8 mouse cellular contexts compared by ENCODE assay signal in the genomic region with DNA sequence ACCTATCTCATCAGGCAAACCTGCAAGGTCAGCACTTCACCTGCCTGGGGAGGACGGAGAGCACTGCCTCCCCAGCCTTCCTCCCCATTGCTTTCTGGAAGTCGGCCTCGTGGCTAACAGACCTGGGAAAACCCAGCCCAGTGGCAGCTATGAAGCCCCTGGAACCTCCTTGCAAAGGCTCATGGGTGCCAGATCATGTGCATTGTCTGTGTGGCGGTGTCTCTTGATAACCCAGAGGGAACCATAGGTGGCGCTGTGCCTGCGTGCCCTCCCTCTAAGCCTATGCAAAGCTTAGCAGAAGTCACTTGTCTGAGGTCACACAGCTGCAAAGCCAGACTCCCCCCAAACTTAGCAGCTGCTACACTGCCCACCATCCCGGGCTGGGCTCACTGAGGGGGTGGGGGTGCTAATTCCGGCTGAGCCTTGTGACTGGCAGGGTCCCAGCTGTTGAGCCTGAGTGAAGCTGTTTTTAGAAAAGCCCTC. TPM values are rescaled to one million over a fixed set of nuclear protein-coding genes. Genes with fewer than 3 reads are reported as not detected.
A peak's percentile ranks its signal among the peaks of the same experiment; 100 is the strongest.
DNase-seq lines count a peak whose midpoint lies in the region; ATAC-seq and TF ChIP-seq lines count a peak whose summit lies in the region.

No protein-coding gene starts in this region.

- ATAC-seq in cerebellum, adult (ENCODE audit: insufficient number of reproducible peaks, low FRiP score, low TSS enrichment): no peak
- ATAC-seq in intestine, embryonic 16.5 days: peak; percentile 39
- peak; percentile 76 for ATAC-seq in megakaryocyte-erythroid progenitor cell, adult 5-6 weeks (replicated peaks; ENCODE audit: low FRiP score, low TSS enrichment, poor library complexity, severe bottlenecking)

- H3K9me3 ChIP-seq in intestine, embryonic 16.5 days (ENCODE audit: control insufficient read depth, low read length): no peaks in the 10 kb centered on the region

- intact Hi-C loops in left cerebral cortex, postnatal 36 days (cut with DNase I): no loop called here

- peak; percentile 37 for DNase-seq in cerebellum, adult 11-12 months
- DNase-seq in gastrocnemius, postnatal 25 days: peak; percentile 83
- peak; percentile 54 to 67 for DNase-seq in left cerebral cortex, postnatal 36 days (ENCODE audit: low spot score in 2 of 2)

- no peak overlapping the region for H3K9ac ChIP-seq in intestine, embryonic 16.5 days (ENCODE audit: low read depth, low read length)

- TF ChIP-seq POLR2A in cortical plate, adult 2 months (IDR thresholded peaks at IDR 0.05; ENCODE audit: extremely low read depth, insufficient read depth, low read length): no peak
- TF ChIP-seq POLR2A in small intestine, adult 2 months (IDR thresholded peaks at IDR 0.05; ENCODE audit: low read depth, low read length): peak; percentile 27; the same call in 1 of the 2 replicates

- peak overlapping the region; percentile 9; the same call in 1 of the 2 replicates for H3K27ac ChIP-seq in cortical plate, adult 2 months (ENCODE audit: insufficient read depth, low read length)
- no peak overlapping the region for H3K27ac ChIP-seq in intestine, embryonic 16.5 days (ENCODE audit: low read length)
- peak overlapping the region; percentile 36 for H3K27ac ChIP-seq in small intestine, adult 2 months (ENCODE audit: insufficient read depth, low read depth, low read length)

- no peak overlapping the region for H3K4me2 ChIP-seq in intestine, embryonic 16.5 days (ENCODE audit: low read depth, low read length)

- WGBS in intestine, embryonic 16.5 days: 21% methylated on average over 8 of the region's 8 CpGs
- WGBS in small intestine, adult 2 months: 31% methylated on average over 8 of the region's 8 CpGs

- peaks cover 6% of the 10 kb centered on the region; the same call in 1 of the 2 replicates for H3K4me1 ChIP-seq in cortical plate, adult 2 months (ENCODE audit: control insufficient read depth, insufficient read depth, low read length)
- peaks cover 18% of the 10 kb centered on the region for H3K4me1 ChIP-seq in intestine, embryonic 16.5 days (ENCODE audit: control insufficient read depth, insufficient read depth, low read length)
- H3K4me1 ChIP-seq in small intestine, adult 2 months (ENCODE audit: control insufficient read depth, insufficient read depth, insufficient read length, low read length): peaks cover 19% of the 10 kb centered on the region

- no peaks in the 10 kb centered on the region for H3K36me3 ChIP-seq in intestine, embryonic 16.5 days (ENCODE audit: control insufficient read depth, insufficient read depth, low read length)
- no peaks in the 10 kb centered on the region for H3K36me3 ChIP-seq in small intestine, adult 2 months (ENCODE audit: control insufficient read depth, insufficient read depth, low read length)

- 0 out of 2 replicates have a peak, but pooled peaks cover 4% of the 10 kb centered on the region for H3K27me3 ChIP-seq in intestine, embryonic 16.5 days (replicated peaks; ENCODE audit: control insufficient read depth, insufficient read depth, low read length)
- peaks cover 12% of the 10 kb centered on the region; the same call in 1 of the 2 replicates for H3K27me3 ChIP-seq in small intestine, adult 2 months (ENCODE audit: control insufficient read depth, insufficient read depth, low read length)

- peak; percentile 57 for TF ChIP-seq CTCF in cortical plate, adult 2 months (IDR thresholded peaks at IDR 0.05; ENCODE audit: extremely low read depth, insufficient read depth, low read length)
- TF ChIP-seq CTCF in small intestine, adult 2 months (IDR thresholded peaks at IDR 0.05; ENCODE audit: extremely low read depth, insufficient read length, insufficient replicate concordance, low read depth, low read length): peak; percentile 62; the same call in 1 of the 2 replicates

- H3K4me3 ChIP-seq in cortical plate, adult 2 months (ENCODE audit: insufficient read depth, low read length): no peak overlapping the region
- H3K4me3 ChIP-seq in intestine, embryonic 16.5 days (ENCODE audit: low read length): no peak overlapping the region
- H3K4me3 ChIP-seq in small intestine, adult 2 months (ENCODE audit: low read depth, low read length): no peak overlapping the region

RNA-seq across cellular contexts. Expression of a gene that starts 1.9 kb away (rescaled TPM):
- 38.0 and 44.6 TPM in 2 replicates for polyA plus RNA-seq in cortical plate, adult 2 months (2012; rRNA removed)
- total RNA-seq in gastrocnemius, postnatal 25 days (2021): 100 to 1,000 TPM; 887 to 928 TPM
- polyA plus RNA-seq in intestine, embryonic 16.5 days (2015; fragmentation: Nextera tagmentation; extraction: Ambion mirVana): 2.1 and 2.7 TPM in 2 replicates
- 10 to 100 TPM; 14.3 to 25.8 TPM for total RNA-seq in left cerebral cortex, postnatal 36 days (2021)
- 3.7 and 6.2 TPM in 2 replicates for total RNA-seq in megakaryocyte-erythroid progenitor cell, adult 5-6 weeks (2014; fragmentation: Nextera tagmentation)
- 5.0 and 5.8 TPM in 2 replicates for total RNA-seq in megakaryocyte-erythroid progenitor cell, adult 5-6 weeks (2017)
- 4.3 and 5.6 TPM in 2 replicates for polyA plus RNA-seq in small intestine, adult 2 months (2012; rRNA removed)

RNA-seq across cellular contexts. Expression of a gene that starts 26.5 kb away (rescaled TPM):
- 25.6 and 29.3 TPM in 2 replicates for polyA plus RNA-seq in cortical plate, adult 2 months (2012; rRNA removed)
- 10 to 100 TPM; 13.4 to 16.1 TPM for total RNA-seq in gastrocnemius, postnatal 25 days (2021)
- 168 and 186 TPM in 2 replicates for polyA plus RNA-seq in intestine, embryonic 16.5 days (2015; fragmentation: Nextera tagmentation; extraction: Ambion mirVana)
- 10 to 100 TPM; 17.8 to 23.0 TPM for total RNA-seq in left cerebral cortex, postnatal 36 days (2021)
- total RNA-seq in megakaryocyte-erythroid progenitor cell, adult 5-6 weeks (2014; fragmentation: Nextera tagmentation): 168 and 170 TPM in 2 replicates
- total RNA-seq in megakaryocyte-erythroid progenitor cell, adult 5-6 weeks (2017): 169 and 202 TPM in 2 replicates
- 16.1 and 31.3 TPM in 2 replicates for polyA plus RNA-seq in small intestine, adult 2 months (2012; rRNA removed)

RNA-seq across cellular contexts. Expression of a gene that starts 29.4 kb away (rescaled TPM):
- 104 and 122 TPM in 2 replicates for polyA plus RNA-seq in cortical plate, adult 2 months (2012; rRNA removed)
- total RNA-seq in gastrocnemius, postnatal 25 days (2021): 10 to 100 TPM; 10.3 to 10.9 TPM
- 1.6 and 2.6 TPM in 2 replicates for polyA plus RNA-seq in intestine, embryonic 16.5 days (2015; fragmentation: Nextera tagmentation; extraction: Ambion mirVana)
- 100 to 1,000 TPM; 128 to 143 TPM for total RNA-seq in left cerebral cortex, postnatal 36 days (2021)
- total RNA-seq in megakaryocyte-erythroid progenitor cell, adult 5-6 weeks (2014; fragmentation: Nextera tagmentation): 10.8 and 11.3 TPM in 2 replicates
- 2.4 and 4.6 TPM in 2 replicates for total RNA-seq in megakaryocyte-erythroid progenitor cell, adult 5-6 weeks (2017)
- polyA plus RNA-seq in small intestine, adult 2 months (2012; rRNA removed): 6.6 and 11.0 TPM in 2 replicates

RNA-seq across cellular contexts. Expression of a gene that starts 56.7 kb away (rescaled TPM):
- polyA plus RNA-seq in cortical plate, adult 2 months (2012; rRNA removed): 168 and 178 TPM in 2 replicates
- total RNA-seq in gastrocnemius, postnatal 25 days (2021): 10 to 100 TPM; 63.5 to 69.7 TPM
- polyA plus RNA-seq in intestine, embryonic 16.5 days (2015; fragmentation: Nextera tagmentation; extraction: Ambion mirVana): 56.5 and 65.5 TPM in 2 replicates
- 100 to 1,000 TPM; 143 to 162 TPM for total RNA-seq in left cerebral cortex, postnatal 36 days (2021)
- 101 and 119 TPM in 2 replicates for total RNA-seq in megakaryocyte-erythroid progenitor cell, adult 5-6 weeks (2014; fragmentation: Nextera tagmentation)
- 42.9 and 71.8 TPM in 2 replicates for total RNA-seq in megakaryocyte-erythroid progenitor cell, adult 5-6 weeks (2017)
- polyA plus RNA-seq in small intestine, adult 2 months (2012; rRNA removed): 79.0 and 88.7 TPM in 2 replicates

Comparison
In these comparisons a context has a peak if more than half of its experiments do, and no peak if none do; other contexts are left out.
1. RNA of a gene that starts 1.9 kb away (total RNA-seq): 887 to 928 TPM in gastrocnemius, postnatal 25 days; 14.3 to 25.8 TPM in left cerebral cortex, postnatal 36 days and 3.7 to 6.2 TPM in megakaryocyte-erythroid progenitor cell, adult 5-6 weeks; every median in the first group is over 10 times any median in the second.
2. RNA of a gene that starts 26.5 kb away (total RNA-seq): 168 to 202 TPM in megakaryocyte-erythroid progenitor cell, adult 5-6 weeks; 17.8 to 23.0 TPM in left cerebral cortex, postnatal 36 days and 13.4 to 16.1 TPM in gastrocnemius, postnatal 25 days; every median in the first group is over 4 times any median in the second.
3. RNA of a gene that starts 29.4 kb away (total RNA-seq): 128 to 143 TPM in left cerebral cortex, postnatal 36 days; 2.4 to 11.3 TPM in megakaryocyte-erythroid progenitor cell, adult 5-6 weeks and 10.3 to 10.9 TPM in gastrocnemius, postnatal 25 days; every median in the first group is over 10 times any median in the second.
4. Peak in every context shown above with its lines, with median percentiles within 50 percentile points of each other: DNase-seq.